Mouse (Mus musculus) liver, embryonic 11.5 days (tissue): ENCODE data around the gene Pgd. TPM values are rescaled to one million over a fixed set of nuclear protein-coding genes. Genes with fewer than 3 reads are reported as not detected.
A peak's percentile ranks its signal among the peaks of the same experiment; 100 is the strongest.
"Not testable (repeated sequence)": the region's sequence is repeated elsewhere in the genome, so short reads cannot be mapped to it uniquely, and the experiment has no call there.

Experiments
- ATAC-seq: fragments of 200-750 bp; cut with Nextera tagmentation; replicated peaks from 2 replicates; pipeline ENCODE4 v1.8.0; 2017; ENCODE audit warnings: moderate number of reproducible peaks, mild to moderate bottlenecking, moderate TSS enrichment, moderate library complexity; ENCODE audit not compliant: low FRiP score
- DNase-seq: peaks from one replicate; pipeline ENCODE4 v3.0.0-alpha.2; 2017; ENCODE audit warnings: low spot score
- H3K27ac ChIP-seq: fragments of 300-500 bp; sonication (generic); 2 replicates; pipeline ENCODE4 v1.5.1; 2014; ENCODE audit warnings: mild to moderate bottlenecking, low read depth, low read length, control low read depth
- H3K27me3 ChIP-seq: fragments of 300-500 bp; sonication (generic); replicated peaks from 2 replicates; pipeline ENCODE4 v1.6.1; 2014; ENCODE audit warnings: low read length, mixed read lengths; ENCODE audit not compliant: control insufficient read depth, insufficient read depth
- H3K36me3 ChIP-seq: fragments of 300-500 bp; sonication (generic); 2 replicates; pipeline ENCODE4 v1.6.1; 2014; ENCODE audit warnings: mild to moderate bottlenecking, low read length, moderate library complexity, mixed read lengths; ENCODE audit not compliant: control insufficient read depth, insufficient read depth
- H3K4me1 ChIP-seq: fragments of 300-500 bp; sonication (generic); replicated peaks from 2 replicates; pipeline ENCODE4 v1.6.1; 2014; ENCODE audit warnings: low read length, mixed read lengths; ENCODE audit not compliant: control insufficient read depth, insufficient read depth
- H3K4me2 ChIP-seq: fragments of 300-500 bp; sonication (generic); 2 replicates; pipeline ENCODE4 v1.6.1; 2014; ENCODE audit warnings: mild to moderate bottlenecking, control low read depth, moderate library complexity
- H3K4me3 ChIP-seq: fragments of 300-500 bp; sonication (generic); 2 replicates; pipeline ENCODE4 v1.5.1; 2014; ENCODE audit warnings: low read depth, low read length, control low read depth
- H3K9ac ChIP-seq: fragments of 300-500 bp; sonication (generic); 2 replicates; pipeline ENCODE4 v1.6.1; 2014; ENCODE audit warnings: low read depth, low read length, control low read depth
- H3K9me3 ChIP-seq: fragments of 300-500 bp; sonication (generic); 2 replicates; pipeline ENCODE4 v1.6.1; 2016; ENCODE audit warnings: low read length, inconsistent platforms, mixed read lengths; ENCODE audit not compliant: control insufficient read depth
- WGBS: fragments of 180-500 bp; shearing (Covaris S2); extraction: QIAGEN DNeasy Blood & Tissue Kit; methylation state at CpG from one replicate; pipeline ENCODE4 v1.1.7; 2014; 5-methylcytosine and 5-hydroxymethylcytosine counted together
- polyA plus RNA-seq: library from polyadenylated mRNA; unstranded; fragments of >200 nt; fragmentation: Nextera tagmentation; extraction: Ambion mirVana; gene quantifications from 2 replicates; pipeline ENCODE4 v1.2.1, GENCODE M21; 2014

Pgd gene
- polyA plus RNA-seq, 1 experiment from 2014 or later: 57.3 TPM

GRCm38 (mm10) chr4:149123432-149123831, 43.1 kb downstream of the Pgd start:
- no peaks in the 10 kb centered on the region for H3K36me3 ChIP-seq
- H3K4me1 ChIP-seq: peaks cover 5% of the 10 kb centered on the region
- H3K9me3 ChIP-seq: no peaks in the 10 kb centered on the region
- no peak for ATAC-seq
- H3K4me3 ChIP-seq: no peak overlapping the region
- H3K9ac ChIP-seq: 0 out of 2 replicates have a peak overlapping the region, but pooled peaks have one; percentile 15
- no peak overlapping the region for H3K27ac ChIP-seq
- no peak for DNase-seq
- WGBS: 66% methylated on average over 5 of the region's 5 CpGs
- H3K27me3 ChIP-seq: no peaks in the 10 kb centered on the region
- H3K4me2 ChIP-seq: no peak overlapping the region

GRCm38 (mm10) chr4:149119978-149120562, 46.5 kb downstream of the Pgd start:
- H3K9me3 ChIP-seq, H3K4me2 ChIP-seq, H3K4me3 ChIP-seq, H3K36me3 ChIP-seq, H3K27ac ChIP-seq, H3K27me3 ChIP-seq, H3K4me1 ChIP-seq, DNase-seq, H3K9ac ChIP-seq: not testable (repeated sequence)
- 64% methylated on average over 12 of the region's 12 CpGs for WGBS
- peak; percentile 69 for ATAC-seq

- H3K36me3 ChIP-seq: peaks cover 6% of the 10 kb centered on the region; the same call in 1 of the 2 replicates
- H3K27me3 ChIP-seq: no peaks in the 10 kb centered on the region
- ATAC-seq (peak; percentile 82), DNase-seq (peak; percentile 86)
- H3K4me1 ChIP-seq: peaks cover 8% of the 10 kb centered on the region
- peak within 1 kb of the TSS; percentile 89 for H3K4me3 ChIP-seq
- H3K27ac ChIP-seq: no peak within 1 kb of the TSS
- peak within 1 kb of the TSS; percentile 82 for H3K9ac ChIP-seq
- no peaks in the 10 kb centered on the region for H3K9me3 ChIP-seq
- H3K4me2 ChIP-seq: peak within 1 kb of the TSS; percentile 96
- WGBS: under 1% methylated on average over 35 of the region's 35 CpGs
Observed at GRCm38 (mm10) chr4:149103875-149104561, 62.6 kb downstream of the Pgd start, which contains the start of gene Dffa. Gene Dffa, plus strand, starts transcription at chr4:149104146.

- DNase-seq: no peak
- Histone ChIP-seq H3K9me3 (no peaks in the 10 kb centered on the region), H3K4me3 (no peak overlapping the region), H3K36me3 (no peaks in the 10 kb centered on the region), H3K4me1 (peaks cover 17% of the 10 kb centered on the region), H3K27ac (no peak overlapping the region), H3K4me2 (no peak overlapping the region), H3K9ac (no peak overlapping the region), H3K27me3 (no peaks in the 10 kb centered on the region)
- 78% methylated on average over 3 of the region's 3 CpGs for whole genome bisulfite sequencing
- ATAC-seq: no peak
Observed at GRCm38 (mm10) chr4:149101456-149101855, 65.1 kb downstream of the Pgd start.

GRCm38 (mm10) chr4:149100449-149100848, 66.1 kb downstream of the Pgd start:
- not testable (repeated sequence) for H3K27me3 ChIP-seq, H3K9me3 ChIP-seq, H3K4me3 ChIP-seq, H3K4me2 ChIP-seq, H3K27ac ChIP-seq, DNase-seq, ATAC-seq, H3K36me3 ChIP-seq, H3K9ac ChIP-seq
- peaks cover 17% of the 10 kb centered on the region for H3K4me1 ChIP-seq
- WGBS: 83% methylated on average over 12 of the region's 12 CpGs

Other genes with a start within 250 kb of the Pgd start
- gene Pex14, start 66.9 kb downstream of the Pgd start, polyA plus RNA-seq: 45.2 and 46.8 TPM in 2 replicates
- gene Dffa, start 62.6 kb downstream of the Pgd start, polyA plus RNA-seq: 37.4 and 37.7 TPM in 2 replicates
- 0.26 and 0.38 TPM in 2 replicates for gene Cort, start 40.0 kb downstream of the Pgd start, polyA plus RNA-seq
- gene Cenps, start 29.1 kb downstream of the Pgd start, polyA plus RNA-seq: 37.0 and 37.1 TPM in 2 replicates
- 13.9 and 14.8 TPM in 2 replicates for gene Kif1b, start 140.9 kb upstream of the Pgd start, polyA plus RNA-seq